Comparison of ENCODE assay signal across 9 mouse cellular contexts in the genomic region with DNA sequence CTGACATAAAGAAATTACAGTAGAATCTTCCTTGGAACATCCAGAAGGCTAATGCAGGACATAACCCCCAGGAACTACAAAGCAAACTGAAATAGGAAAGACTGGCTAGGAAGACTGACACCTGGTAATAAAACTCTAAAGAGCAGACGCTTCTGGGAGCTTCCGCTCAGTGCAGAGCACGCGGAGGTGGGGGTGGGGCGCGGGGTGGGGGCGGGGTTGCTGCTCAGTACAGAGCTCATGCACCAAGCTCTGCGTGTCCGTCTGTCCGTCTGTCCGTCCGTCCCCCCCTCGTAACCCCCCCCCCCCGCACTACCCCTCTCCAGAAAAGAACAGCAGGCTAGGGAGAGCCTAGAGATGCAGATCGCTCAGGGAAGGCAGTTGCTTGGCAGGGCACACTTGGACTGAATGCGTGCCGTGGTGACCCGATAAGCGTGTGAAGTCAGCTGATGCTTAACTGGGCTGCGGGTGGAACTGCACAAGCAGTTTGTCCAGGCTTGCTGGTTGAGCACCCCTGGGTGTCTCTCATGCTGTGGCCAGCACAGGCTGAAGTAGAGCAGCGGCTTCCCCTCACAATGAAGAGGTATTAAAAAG.
DNase-seq lines count a peak whose midpoint lies in the region; ATAC-seq and TF ChIP-seq lines count a peak whose summit lies in the region.
"Had no signal": no experiment of that assay in that cellular context is flagged by ENCODE, and none has a peak within 500 bp of the region (broad histone marks: within the 10 kb centered on the region; RNA-seq: fewer than 3 reads in every experiment).

No protein-coding gene starts in this region.

- H3K9me3 ChIP-seq in kidney, postnatal 0 days (replicated peaks; ENCODE audit: low read length) = no peaks in the 10 kb centered on the region
- peaks cover 4% of the 10 kb centered on the region for H3K9me3 ChIP-seq in CH12.LX (replicated peaks; ENCODE audit: low read length)
- H3K9me3 ChIP-seq: embryonic facial prominence, embryonic 13.5 days had no signal

- no peaks in the 10 kb centered on the region for H3K36me3 ChIP-seq in kidney, postnatal 0 days (ENCODE audit: insufficient read depth, low read length)
- no peaks in the 10 kb centered on the region for H3K36me3 ChIP-seq in CH12.LX (replicated peaks in 1 of 2; ENCODE audit: control insufficient read depth in 1 of 2, insufficient read depth in 1 of 2, low read length in 1 of 2)
- H3K36me3 ChIP-seq: embryonic facial prominence, embryonic 13.5 days had no signal

- H3K4me3 ChIP-seq in kidney, postnatal 0 days (replicated peaks; ENCODE audit: low read depth, low read length) = 0 out of 2 replicates have a peak overlapping the region, but pooled peaks have one; percentile 7
- H3K4me3 ChIP-seq in CH12.LX (replicated peaks in 1 of 3; ENCODE audit: low read depth in 2 of 3, low read length in 2 of 3, poor library complexity in 1 of 3) = no peak overlapping the region
- H3K4me3 ChIP-seq in cerebellum, adult 2 months (replicated peaks; ENCODE audit: insufficient read depth, low read depth, low read length) = no peak overlapping the region
- H3K4me3 ChIP-seq: embryonic facial prominence, embryonic 13.5 days had no signal

- TF ChIP-seq CTCF in kidney, postnatal 0 days (IDR thresholded peaks at IDR 0.05; ENCODE audit: low read depth) = no peak
- TF ChIP-seq CTCF in CH12.LX (conservative IDR thresholded peaks at IDR 0.05 in 1 of 2, IDR thresholded peaks at IDR 0.05 in 1 of 2; ENCODE audit: low read depth in 2 of 2, low read length in 2 of 2) = no peak
- TF ChIP-seq CTCF in cerebellum, adult 2 months (IDR thresholded peaks at IDR 0.05; ENCODE audit: borderline replicate concordance, insufficient read depth, low read depth, low read length) = no peak

- H3K4me2 ChIP-seq in kidney, postnatal 0 days (ENCODE audit: low read length) = peak overlapping the region; percentile 51
- H3K4me2 ChIP-seq in CH12.LX (ENCODE audit: insufficient read depth, low read depth, poor library complexity, severe bottlenecking) = peak overlapping the region; percentile 55
- H3K4me2 ChIP-seq: embryonic facial prominence, embryonic 13.5 days had no signal

- in situ Hi-C loops in CH12.LX (cut with MboI; ENCODE audit: low pct_ligation_motif_present, low pct_unique_long_range_greater_than_20kb, low sequenced_read_pairs) = no loop called here

- TF ChIP-seq RAD21 in CH12.LX (IDR thresholded peaks at IDR 0.05; ENCODE audit: low read depth, low read length) = no peak

- DNase-seq in kidney, postnatal 0 days (ENCODE audit: low spot score) = no peak
- DNase-seq in kidney, adult 11 months = no peak
- DNase-seq in CH12.LX (ENCODE audit: extremely low read depth) = no peak
- DNase-seq in ZHBTc4 (ENCODE audit: low read depth, low spot score) = peak; percentile 25
- no peak for DNase-seq in spleen, postnatal 14 days (ENCODE audit: low spot score in 2 of 2)
- no peak for DNase-seq in cerebellum, adult 2 months
- DNase-seq: right cerebral cortex, postnatal 25 days had no signal

- peak; percentile 62 for ATAC-seq in kidney, postnatal 0 days (replicated peaks; ENCODE audit: low FRiP score, low read depth)
- ATAC-seq in megakaryocyte, adult 5-6 weeks (ENCODE audit: poor library complexity, severe bottlenecking) = peak; percentile 25

- no peak overlapping the region for H3K27ac ChIP-seq in kidney, postnatal 0 days
- H3K27ac ChIP-seq in CH12.LX (ENCODE audit: insufficient read depth, low read depth) = no peak overlapping the region
- no peak overlapping the region for H3K27ac ChIP-seq in cerebellum, adult 2 months (ENCODE audit: insufficient read depth, low read length)
- H3K27ac ChIP-seq: embryonic facial prominence, embryonic 13.5 days had no signal

- WGBS in kidney, postnatal 0 days = 31% methylated on average over 21 of the region's 21 CpGs
- WGBS in cerebellum, adult 2 months = 51% methylated on average over 21 of the region's 21 CpGs

- dilution Hi-C loops in CH12.LX (cut with MboI; ENCODE audit: extremely low pct_ligation_motif_present, extremely low pct_unique_long_range_greater_than_20kb, low sequenced_read_pairs) = no loop called here

- no peak for TF ChIP-seq EP300 in CH12.LX (IDR thresholded peaks at IDR 0.05; ENCODE audit: low read length)

- H3K4me1 ChIP-seq in kidney, postnatal 0 days (replicated peaks; ENCODE audit: insufficient read depth, low read length) = 0 out of 2 replicates have a peak, but pooled peaks cover 6% of the 10 kb centered on the region
- peaks cover 0 to 5% of the 10 kb centered on the region in 2 experiments; a peak in 1 of 4 replicates for H3K4me1 ChIP-seq in CH12.LX (ENCODE audit: control insufficient read depth in 1 of 2, insufficient read depth in 2 of 2)
- H3K4me1 ChIP-seq in cerebellum, adult 2 months (ENCODE audit: control insufficient read depth, insufficient read depth, low read length) = no peaks in the 10 kb centered on the region
- H3K4me1 ChIP-seq: embryonic facial prominence, embryonic 13.5 days had no signal

- H3K27me3 ChIP-seq in kidney, postnatal 0 days (ENCODE audit: insufficient read depth, low read length) = no peaks in the 10 kb centered on the region
- no peaks in the 10 kb centered on the region for H3K27me3 ChIP-seq in CH12.LX (replicated peaks)
- H3K27me3 ChIP-seq in cerebellum, adult 2 months (ENCODE audit: control insufficient read depth, insufficient read depth, low read length) = no peaks in the 10 kb centered on the region
- H3K27me3 ChIP-seq: embryonic facial prominence, embryonic 13.5 days had no signal

- no peak overlapping the region for H3K9ac ChIP-seq in kidney, postnatal 0 days (ENCODE audit: low read depth, low read length)
- no peak overlapping the region for H3K9ac ChIP-seq in CH12.LX (ENCODE audit: insufficient read depth, low read depth)
- H3K9ac ChIP-seq: embryonic facial prominence, embryonic 13.5 days had no signal

- H3K79me2 ChIP-seq in CH12.LX (replicated peaks; ENCODE audit: control insufficient read depth, extremely low read depth, insufficient read depth, poor library complexity, severe bottlenecking) = no peaks in the 10 kb centered on the region

- TF ChIP-seq POLR2A in CH12.LX (IDR thresholded peaks at IDR 0.05; ENCODE audit: low read depth, low read length) = no peak
- no peak for TF ChIP-seq POLR2A in cerebellum, adult 2 months (IDR thresholded peaks at IDR 0.05; ENCODE audit: borderline replicate concordance, insufficient read depth, low read length)

TF ChIP-seq in CH12.LX, 34 proteins besides CTCF, POLR2A, EP300 and RAD21:
- TF ChIP-seq TBP (conservative IDR thresholded peaks at IDR 0.05; ENCODE audit: low read depth, low read length) (no peak), HCFC1 (IDR thresholded peaks at IDR 0.05; ENCODE audit: low read depth, low read length) (no peak), MAFK (IDR thresholded peaks at IDR 0.05; ENCODE audit: insufficient replicate concordance, low read length) (no peak), ZC3H11A (IDR thresholded peaks at IDR 0.05; ENCODE audit: low read depth, low read length) (no peak), CHD2 (IDR thresholded peaks at IDR 0.05; ENCODE audit: low read length) (no peak)
